Mouse (Mus musculus): ENCODE results near the gene Ccdc186. TPM values are rescaled to one million over a fixed set of nuclear protein-coding genes. Genes with fewer than 3 reads are reported as not detected.
"Not testable (repeated sequence)": the region's sequence is repeated elsewhere in the genome, so short reads cannot be mapped to it uniquely, and the experiment has no call there.

Ccdc186 gene
- polyA plus RNA-seq, 1 experiment from 2014 or later, result 27.3 TPM

- no peak overlapping the region for H3K27ac ChIP-seq
- no peak overlapping the region for H3K4me2 ChIP-seq
- H3K36me3 ChIP-seq (replicated peaks), result peaks cover 46% of the 10 kb centered on the region
- H3K9me3 ChIP-seq, result no peaks in the 10 kb centered on the region
- ATAC-seq (replicated peaks), result no peak
- H3K4me1 ChIP-seq, result no peaks in the 10 kb centered on the region
- WGBS, result 91% methylated on average over 8 of the region's 8 CpGs
- H3K4me3 ChIP-seq, result no peak overlapping the region
- no peak overlapping the region for H3K9ac ChIP-seq
- no peaks in the 10 kb centered on the region for H3K27me3 ChIP-seq (replicated peaks)
Measured at GRCm38 (mm10) chr19:56800226-56800625, 21.8 kb downstream of the Ccdc186 start.

- Histone ChIP-seq H3K9ac (no peak overlapping the region), H3K4me2 (no peak overlapping the region), H3K4me1 (no peaks in the 10 kb centered on the region), H3K36me3 (replicated peaks) (peaks cover 65% of the 10 kb centered on the region), H3K27me3 (replicated peaks) (no peaks in the 10 kb centered on the region), H3K4me3 (no peak overlapping the region), H3K9me3 (no peaks in the 10 kb centered on the region), H3K27ac (no peak overlapping the region)
- 96% methylated on average over 11 of the region's 11 CpGs for WGBS
- ATAC-seq (replicated peaks), result no peak
Measured at GRCm38 (mm10) chr19:56797376-56797775, 24.6 kb downstream of the Ccdc186 start.

GRCm38 (mm10) chr19:56788952-56789351 is 33.0 kb downstream of the Ccdc186 start:
- H3K36me3 ChIP-seq (replicated peaks), result peaks cover 26% of the 10 kb centered on the region
- H3K27ac ChIP-seq, result no peak overlapping the region
- no peak overlapping the region for H3K4me2 ChIP-seq
- H3K4me1 ChIP-seq, result no peaks in the 10 kb centered on the region
- H3K9ac ChIP-seq, result no peak overlapping the region
- no peaks in the 10 kb centered on the region for H3K9me3 ChIP-seq
- no peak for ATAC-seq (replicated peaks)
- 89% methylated on average over 5 of the region's 5 CpGs for WGBS
- no peak overlapping the region for H3K4me3 ChIP-seq
- no peaks in the 10 kb centered on the region for H3K27me3 ChIP-seq (replicated peaks)

GRCm38 (mm10) chr19:56787911-56788310 is 34.1 kb downstream of the Ccdc186 start:
- Histone ChIP-seq H3K4me1 (no peaks in the 10 kb centered on the region), H3K27me3 (replicated peaks) (no peaks in the 10 kb centered on the region), H3K36me3 (replicated peaks) (peaks cover 19% of the 10 kb centered on the region), H3K9me3 (no peaks in the 10 kb centered on the region), H3K4me3 (no peak overlapping the region), H3K9ac (no peak overlapping the region), H3K4me2 (no peak overlapping the region), H3K27ac (no peak overlapping the region)
- ATAC-seq (replicated peaks), result no peak
- WGBS, result 89% methylated on average over 7 of the region's 7 CpGs

- H3K4me3 ChIP-seq; H3K9me3 ChIP-seq; H3K27ac ChIP-seq; ATAC-seq (replicated peaks); H3K9ac ChIP-seq; H3K36me3 ChIP-seq (replicated peaks); H3K4me2 ChIP-seq: not testable (repeated sequence)
- peaks cover 27% of the 10 kb centered on the region for H3K27me3 ChIP-seq (replicated peaks)
- H3K4me1 ChIP-seq, result peaks cover 11% of the 10 kb centered on the region
- 91% methylated on average over 7 of the region's 7 CpGs for WGBS
Measured at GRCm38 (mm10) chr19:56778532-56778931, 43.5 kb downstream of the Ccdc186 start.

GRCm38 (mm10) chr19:56776719-56777382 is 45.1 kb downstream of the Ccdc186 start:
- H3K9ac ChIP-seq, result no peak overlapping the region
- H3K27me3 ChIP-seq (replicated peaks), result peaks cover 31% of the 10 kb centered on the region
- ATAC-seq (replicated peaks), result peak; percentile 54; the same call in 1 of the 2 replicates
- 46% methylated on average over 16 of the region's 16 CpGs for WGBS
- no peak overlapping the region for H3K4me2 ChIP-seq
- H3K9me3 ChIP-seq, result no peaks in the 10 kb centered on the region
- peaks cover 11% of the 10 kb centered on the region for H3K4me1 ChIP-seq
- no peaks in the 10 kb centered on the region for H3K36me3 ChIP-seq (replicated peaks)
- H3K4me3 ChIP-seq, result no peak overlapping the region
- H3K27ac ChIP-seq, result no peak overlapping the region

- ATAC-seq (replicated peaks), result no peak; the same call in 1 of the 2 replicates
- Histone ChIP-seq H3K4me3 (peak overlapping the region; percentile 10), H3K9me3 (no peaks in the 10 kb centered on the region), H3K4me2 (peak overlapping the region; percentile 46), H3K27ac (no peak overlapping the region), H3K9ac (0 out of 2 replicates have a peak overlapping the region, but pooled peaks have one; percentile 5), H3K36me3 (replicated peaks) (no peaks in the 10 kb centered on the region), H3K4me1 (peaks cover 11% of the 10 kb centered on the region), H3K27me3 (replicated peaks) (peaks cover 31% of the 10 kb centered on the region)
- WGBS, result 10% methylated on average over 18 of the region's 18 CpGs
Measured at GRCm38 (mm10) chr19:56775893-56776718, 45.9 kb downstream of the Ccdc186 start.

GRCm38 (mm10) chr19:56774971-56775892 is 46.8 kb downstream of the Ccdc186 start:
- Histone ChIP-seq H3K4me2 (peak overlapping the region; percentile 46), H3K4me1 (peaks cover 11% of the 10 kb centered on the region), H3K9me3 (no peaks in the 10 kb centered on the region), H3K27me3 (replicated peaks) (peaks cover 31% of the 10 kb centered on the region), H3K36me3 (replicated peaks) (no peaks in the 10 kb centered on the region), H3K4me3 (peak overlapping the region; percentile 10), H3K9ac (0 out of 2 replicates have a peak overlapping the region, but pooled peaks have one; percentile 5), H3K27ac (no peak overlapping the region)
- ATAC-seq (replicated peaks), result no peak
- 39% methylated on average over 24 of the region's 24 CpGs for WGBS

GRCm38 (mm10) chr19:56774408-56774962 is 47.5 kb downstream of the Ccdc186 start:
- no peaks in the 10 kb centered on the region for H3K9me3 ChIP-seq
- no peak for ATAC-seq (replicated peaks)

GRCm38 (mm10) chr19:56773393-56773971 is 48.5 kb downstream of the Ccdc186 start:
- Histone ChIP-seq H3K4me2 (no peak overlapping the region), H3K9ac (no peak overlapping the region), H3K27me3 (replicated peaks) (peaks cover 31% of the 10 kb centered on the region), H3K36me3 (replicated peaks) (no peaks in the 10 kb centered on the region), H3K9me3 (no peaks in the 10 kb centered on the region), H3K4me3 (no peak overlapping the region), H3K4me1 (peaks cover 11% of the 10 kb centered on the region), H3K27ac (no peak overlapping the region)
- no peak for ATAC-seq (replicated peaks)
- 15% methylated on average over 10 of the region's 10 CpGs for WGBS

More at GRCm38 (mm10) chr19:56774408-56774962, 47.5 kb downstream of the Ccdc186 start:
- H3K4me3 ChIP-seq, result no peak overlapping the region
- no peak overlapping the region for H3K4me2 ChIP-seq
- 69% methylated on average over 9 of the region's 9 CpGs for WGBS
- H3K4me1 ChIP-seq, result peaks cover 11% of the 10 kb centered on the region
- no peak overlapping the region for H3K27ac ChIP-seq
- H3K9ac ChIP-seq, result no peak overlapping the region
- no peaks in the 10 kb centered on the region for H3K36me3 ChIP-seq (replicated peaks)
- peaks cover 31% of the 10 kb centered on the region for H3K27me3 ChIP-seq (replicated peaks)

- 77% methylated on average over 7 of the region's 7 CpGs for WGBS
- H3K4me2 ChIP-seq, result no peak overlapping the region
- H3K9me3 ChIP-seq, result no peaks in the 10 kb centered on the region
- no peak overlapping the region for H3K9ac ChIP-seq
- peaks cover 11% of the 10 kb centered on the region for H3K4me1 ChIP-seq
- H3K36me3 ChIP-seq (replicated peaks), result no peaks in the 10 kb centered on the region
- no peak overlapping the region for H3K4me3 ChIP-seq
- no peak for ATAC-seq (replicated peaks)
- no peak overlapping the region for H3K27ac ChIP-seq
- peaks cover 24% of the 10 kb centered on the region for H3K27me3 ChIP-seq (replicated peaks)
Measured at GRCm38 (mm10) chr19:56772158-56772557, 49.8 kb downstream of the Ccdc186 start.
